Mouse (Mus musculus): ENCODE data around the gene Krt88. TPM values are rescaled to one million over a fixed set of nuclear protein-coding genes. Genes with fewer than 3 reads are reported as not detected.

Gene Krt88
- not detected in 2 replicates for polyA plus RNA-seq (2016; fragmentation: Nextera tagmentation; extraction: Ambion mirVana)

DNA sequence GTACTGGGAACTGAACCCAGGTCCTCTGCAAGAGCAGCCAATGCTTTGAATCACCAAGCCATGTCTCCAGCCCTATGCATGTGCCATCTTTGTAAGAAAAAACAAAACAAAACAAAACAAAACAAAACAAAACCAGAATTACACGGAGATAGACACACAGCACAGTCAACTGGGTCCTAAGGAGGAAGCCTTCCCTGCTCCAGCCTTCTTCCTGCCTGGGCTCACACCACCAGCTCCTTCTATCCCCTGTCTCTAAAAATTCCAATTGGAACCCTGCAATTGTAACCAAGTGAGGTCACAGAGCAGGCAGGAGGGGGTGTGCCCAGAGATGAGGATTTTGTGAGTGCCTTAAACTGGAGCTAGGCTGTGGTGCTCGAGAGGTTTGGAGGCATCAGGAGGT is at the start of gene Krt88:
Krt88 (plus strand) TSS at position 301 of the 400 bp plus-strand sequence.
- no peaks in the 10 kb centered on the region for H3K9me3 ChIP-seq (replicated peaks)
- no peak for DNase-seq (ENCODE audit: low spot score)
- H3K4me1 ChIP-seq, result no peaks in the 10 kb centered on the region
- no peak within 1 kb of the TSS for H3K27ac ChIP-seq (replicated peaks)
- H3K4me3 ChIP-seq, result no peak within 1 kb of the TSS
- no peaks in the 10 kb centered on the region for H3K36me3 ChIP-seq
- 74% methylated on average over 2 of the region's 2 CpGs for WGBS
- H3K27me3 ChIP-seq (ENCODE audit: low read depth, poor library complexity, severe bottlenecking), result no peaks in the 10 kb centered on the region

DNA sequence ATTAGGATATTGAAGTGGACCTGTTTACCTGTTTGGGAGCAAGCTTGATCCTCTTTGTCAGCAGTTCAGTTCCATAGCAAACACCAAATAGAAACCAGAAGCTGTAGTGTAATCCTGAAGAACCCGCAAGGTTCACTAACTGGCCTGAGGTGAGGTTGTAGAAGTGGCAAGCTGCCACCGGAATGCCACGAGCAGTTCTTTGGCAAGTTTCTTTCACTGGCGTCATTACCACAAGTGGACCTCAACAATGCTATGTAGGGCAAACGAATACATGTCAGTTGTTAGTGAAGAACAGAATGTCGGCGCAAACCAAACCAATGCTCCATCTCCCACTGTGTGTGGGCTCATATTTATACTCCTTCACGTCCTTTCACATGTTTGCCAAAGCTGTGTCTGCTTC is 49.3 kb upstream of the Krt88 start:
- 84% methylated on average over 8 of the region's 8 CpGs for WGBS
- Histone ChIP-seq H3K4me1 (peaks cover 4% of the 10 kb centered on the region; the same call in 1 of the 2 replicates), H3K27ac (replicated peaks) (no peak overlapping the region), H3K27me3 (ENCODE audit: low read depth, poor library complexity, severe bottlenecking) (no peaks in the 10 kb centered on the region), H3K4me3 (no peak overlapping the region), H3K36me3 (no peaks in the 10 kb centered on the region), H3K9me3 (replicated peaks) (no peaks in the 10 kb centered on the region)
- no peak for DNase-seq (ENCODE audit: low spot score)

DNA sequence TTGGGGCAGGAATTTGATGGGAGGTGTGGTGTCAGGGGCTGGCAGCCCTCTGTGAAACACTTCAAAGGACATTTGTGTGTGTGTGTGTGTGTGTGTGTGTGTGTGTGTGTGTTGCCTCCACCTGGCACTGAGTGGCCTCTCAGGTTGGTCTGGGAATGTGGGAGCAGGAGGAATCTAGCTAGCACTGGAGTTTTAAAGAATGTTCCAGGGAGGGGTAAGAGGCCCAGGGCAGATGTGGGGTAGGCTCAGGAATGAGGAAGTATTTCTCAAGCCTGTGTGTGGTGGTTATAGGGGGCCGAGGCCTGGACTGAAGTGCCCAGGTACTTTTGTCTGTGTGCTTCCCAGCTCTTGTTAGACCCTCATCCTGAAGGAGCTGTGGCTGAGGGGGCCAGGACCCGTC is 36.8 kb upstream of the Krt88 start, which contains the start of gene Krt7:
Krt7 (plus strand) TSS at position 269 of the 400 bp plus-strand sequence.
- no peaks in the 10 kb centered on the region for H3K9me3 ChIP-seq (replicated peaks)
- no peaks in the 10 kb centered on the region for H3K36me3 ChIP-seq
- H3K4me3 ChIP-seq, result no peak within 1 kb of the TSS
- H3K27me3 ChIP-seq (ENCODE audit: low read depth, poor library complexity, severe bottlenecking), result peaks cover 45% of the 10 kb centered on the region
- no peak for DNase-seq (ENCODE audit: low spot score)
- 48% methylated on average over 2 of the region's 2 CpGs for WGBS
- peaks cover 16% of the 10 kb centered on the region for H3K4me1 ChIP-seq
- H3K27ac ChIP-seq (replicated peaks), result no peak within 1 kb of the TSS

DNA sequence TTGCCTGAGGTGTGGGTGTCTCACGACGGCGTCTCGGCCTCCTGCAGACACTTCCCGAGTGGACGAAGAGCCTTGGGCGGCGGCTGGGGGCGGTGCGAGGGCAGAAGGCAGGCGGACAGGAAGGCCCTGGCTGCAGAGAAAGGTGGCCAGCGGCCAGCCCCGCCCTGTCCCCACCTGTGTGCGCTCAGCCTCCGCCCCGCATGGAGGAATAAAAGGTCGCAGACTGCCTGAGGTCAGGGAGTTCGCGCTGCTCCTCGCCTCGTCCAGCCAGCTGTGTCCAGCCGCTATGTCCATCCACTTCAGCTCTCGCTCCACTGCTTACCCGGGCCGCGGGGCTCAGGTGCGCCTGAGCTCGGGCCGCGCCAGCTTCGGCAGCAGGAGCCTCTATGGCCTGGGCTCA is 35.4 kb upstream of the Krt88 start:
- peaks cover 16% of the 10 kb centered on the region for H3K4me1 ChIP-seq
- no peaks in the 10 kb centered on the region for H3K9me3 ChIP-seq (replicated peaks)
- H3K4me3 ChIP-seq, result no peak overlapping the region

DNA sequence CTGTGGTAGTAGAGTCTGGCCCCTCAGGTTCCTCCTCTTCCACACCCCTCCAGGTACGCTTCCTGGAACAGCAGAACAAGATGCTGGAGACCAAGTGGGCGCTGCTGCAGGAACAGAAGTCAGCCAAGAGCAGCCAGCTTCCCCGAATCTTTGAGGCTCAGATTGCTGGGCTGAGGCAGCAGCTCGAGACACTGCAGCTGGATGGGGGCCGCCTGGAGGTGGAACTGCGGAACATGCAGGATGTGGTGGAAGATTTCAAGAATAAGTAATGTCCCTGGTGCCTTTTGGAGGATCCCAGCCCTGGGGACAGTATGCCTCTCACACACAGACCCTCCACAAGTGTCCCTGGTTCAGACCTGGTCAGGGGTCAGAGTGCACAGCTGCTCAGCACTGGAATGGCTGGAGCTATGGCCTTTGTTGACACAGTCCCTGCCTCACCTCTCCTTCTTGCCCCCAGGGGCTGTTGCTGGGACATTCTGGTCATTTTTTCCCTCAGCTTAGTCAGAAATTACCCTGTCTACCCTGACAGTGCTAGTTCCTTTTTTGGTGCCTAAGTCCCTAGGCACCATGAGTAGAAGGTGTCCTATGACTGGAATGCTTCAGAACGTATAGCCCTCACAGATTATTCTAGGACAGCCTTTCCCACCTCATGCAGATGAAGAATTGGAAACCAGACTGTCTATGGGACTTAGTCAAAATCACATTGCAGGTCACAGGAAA is 33.5 kb upstream of the Krt88 start:
- H3K4me3 ChIP-seq, result no peak overlapping the region
- 60% methylated on average over 7 of the region's 7 CpGs for WGBS
- H3K9me3 ChIP-seq (replicated peaks), result no peaks in the 10 kb centered on the region
- peaks cover 45% of the 10 kb centered on the region for H3K27me3 ChIP-seq (ENCODE audit: low read depth, poor library complexity, severe bottlenecking)
- H3K36me3 ChIP-seq, result no peaks in the 10 kb centered on the region
- peaks cover 16% of the 10 kb centered on the region for H3K4me1 ChIP-seq
- H3K27ac ChIP-seq (replicated peaks), result 0 out of 2 replicates have a peak overlapping the region, but pooled peaks have one; percentile 9
- DNase-seq (ENCODE audit: low spot score), result no peak

More for the DNA sequence above, 35.4 kb upstream of the Krt88 start:
- H3K27me3 ChIP-seq (ENCODE audit: low read depth, poor library complexity, severe bottlenecking), result peaks cover 45% of the 10 kb centered on the region
- WGBS, result 26% methylated on average over 31 of the region's 31 CpGs
- H3K36me3 ChIP-seq, result no peaks in the 10 kb centered on the region
- no peak for DNase-seq (ENCODE audit: low spot score)
- no peak overlapping the region for H3K27ac ChIP-seq (replicated peaks)

DNA sequence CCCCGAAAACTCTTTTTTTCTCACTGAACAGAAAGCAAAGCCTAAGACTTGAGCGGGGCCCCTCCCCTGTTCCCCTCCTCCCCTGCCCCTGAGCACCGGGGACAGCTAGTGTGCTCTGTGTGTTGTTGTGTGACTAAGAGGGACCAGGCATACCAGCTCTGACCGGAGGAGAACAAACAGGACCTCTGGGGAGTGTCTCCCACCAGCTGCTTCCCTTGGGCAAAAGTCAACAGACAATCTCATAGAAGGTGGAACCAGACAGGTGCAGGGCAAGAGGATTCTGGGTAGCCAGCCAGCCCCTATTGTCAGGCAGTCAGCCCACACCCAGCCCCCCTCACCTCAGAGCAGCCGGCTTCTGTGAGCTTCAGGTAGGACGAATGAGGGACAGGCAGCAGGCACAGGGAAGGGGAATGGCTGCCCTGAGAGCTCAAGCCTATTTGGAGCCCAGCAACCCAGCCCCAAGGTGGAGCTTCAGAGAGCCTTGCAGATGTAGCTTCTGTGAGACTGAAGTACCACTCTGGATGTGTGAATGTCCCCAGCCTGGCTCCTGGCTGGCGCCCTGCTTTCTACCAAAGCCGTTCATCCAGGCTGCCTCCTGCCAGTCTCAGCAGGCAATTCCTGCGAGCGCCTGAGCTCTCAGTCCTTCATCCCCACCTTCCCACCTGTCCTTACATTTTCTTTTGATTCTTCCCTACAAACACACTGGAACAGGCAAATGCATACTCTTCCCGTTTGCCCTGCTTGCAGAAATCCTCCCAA is 32.6 kb upstream of the Krt88 start:
- peaks cover 16% of the 10 kb centered on the region for H3K4me1 ChIP-seq
- WGBS, result 39% methylated on average over 11 of the region's 11 CpGs
- H3K4me3 ChIP-seq, result no peak overlapping the region
- no peaks in the 10 kb centered on the region for H3K9me3 ChIP-seq (replicated peaks)
- peaks cover 45% of the 10 kb centered on the region for H3K27me3 ChIP-seq (ENCODE audit: low read depth, poor library complexity, severe bottlenecking)
- no peak for DNase-seq (ENCODE audit: low spot score)
- no peaks in the 10 kb centered on the region for H3K36me3 ChIP-seq
- no peak overlapping the region for H3K27ac ChIP-seq (replicated peaks)

DNA sequence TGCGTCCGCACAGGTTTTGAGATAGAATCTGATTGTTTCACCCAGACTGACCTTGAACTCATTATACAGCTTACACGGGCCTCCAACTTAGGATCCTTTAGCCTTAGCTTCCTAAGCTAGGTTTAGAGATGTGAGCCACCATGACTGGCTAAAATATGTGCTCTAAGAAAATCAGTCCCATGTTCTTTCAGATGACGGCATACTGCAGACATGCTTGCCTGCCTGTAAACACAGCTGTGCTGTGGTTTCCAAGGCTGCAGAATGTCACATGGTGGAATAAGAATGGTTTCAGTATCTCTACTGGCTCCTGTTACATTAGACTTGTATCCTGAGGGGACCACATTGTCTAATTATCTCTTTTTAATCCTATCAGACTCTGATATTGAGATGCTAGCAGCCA is 28.6 kb upstream of the Krt88 start:
- Histone ChIP-seq H3K36me3 (no peaks in the 10 kb centered on the region), H3K27ac (replicated peaks) (no peak overlapping the region), H3K27me3 (ENCODE audit: low read depth, poor library complexity, severe bottlenecking) (peaks cover 12% of the 10 kb centered on the region), H3K4me1 (peaks cover 9% of the 10 kb centered on the region), H3K4me3 (no peak overlapping the region), H3K9me3 (replicated peaks) (no peaks in the 10 kb centered on the region)
- no peak for DNase-seq (ENCODE audit: low spot score)
- WGBS, result 83% methylated on average over 4 of the region's 4 CpGs

DNA sequence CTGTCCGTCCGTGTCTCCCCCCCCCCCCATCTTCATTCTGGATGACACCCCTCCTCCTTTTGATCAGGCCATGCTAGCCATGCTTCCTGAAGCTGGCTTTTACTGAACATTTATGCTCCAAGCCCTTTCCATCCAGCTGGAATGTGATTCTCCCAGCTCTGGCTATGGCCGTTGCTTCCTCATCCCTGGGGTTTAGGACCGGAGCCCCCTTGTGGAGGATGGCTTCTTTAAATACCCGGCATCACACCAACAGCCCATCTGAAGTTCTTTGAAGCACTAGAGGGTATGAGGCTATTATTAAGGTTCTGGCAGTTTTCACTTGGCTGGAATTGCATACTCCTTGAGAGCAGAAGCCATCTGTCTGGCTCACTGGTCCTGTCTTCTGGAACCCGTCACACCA is 26.6 kb upstream of the Krt88 start:
- no peaks in the 10 kb centered on the region for H3K27me3 ChIP-seq (ENCODE audit: low read depth, poor library complexity, severe bottlenecking)

DNA sequence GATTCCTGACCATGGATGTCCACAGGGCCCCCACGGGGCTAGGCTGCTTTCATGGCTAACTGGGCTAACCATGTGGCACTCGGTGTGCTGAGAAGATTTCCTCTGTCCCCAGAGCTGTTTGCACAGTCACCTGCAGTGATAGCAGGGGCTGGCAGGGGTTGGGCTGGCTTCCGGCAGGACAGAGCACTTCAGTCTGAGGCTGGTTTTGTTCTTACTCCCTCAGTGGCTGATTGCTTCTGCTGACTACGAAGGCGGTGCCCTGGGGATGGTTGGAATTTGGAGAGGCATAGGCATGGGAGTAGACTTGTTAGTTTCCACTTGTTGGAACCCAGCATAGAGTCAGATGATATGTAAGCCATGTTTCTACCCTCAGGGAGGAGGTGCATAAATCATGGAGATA is 22.6 kb upstream of the Krt88 start:
- no peak overlapping the region for H3K4me3 ChIP-seq
- no peak overlapping the region for H3K27ac ChIP-seq (replicated peaks)
- no peak for DNase-seq (ENCODE audit: low spot score)
- WGBS, result 30% methylated on average over 5 of the region's 5 CpGs
- H3K27me3 ChIP-seq (ENCODE audit: low read depth, poor library complexity, severe bottlenecking), result no peaks in the 10 kb centered on the region
- H3K36me3 ChIP-seq, result no peaks in the 10 kb centered on the region
- H3K4me1 ChIP-seq, result 0 out of 2 replicates have a peak, but pooled peaks cover 5% of the 10 kb centered on the region
- no peaks in the 10 kb centered on the region for H3K9me3 ChIP-seq (replicated peaks)

More for the DNA sequence above, 26.6 kb upstream of the Krt88 start:
- WGBS, result 63% methylated on average over 6 of the region's 6 CpGs
- Histone ChIP-seq H3K4me3 (no peak overlapping the region), H3K4me1 (0 out of 2 replicates have a peak, but pooled peaks cover 5% of the 10 kb centered on the region), H3K9me3 (replicated peaks) (no peaks in the 10 kb centered on the region), H3K27ac (replicated peaks) (no peak overlapping the region), H3K36me3 (no peaks in the 10 kb centered on the region)
- no peak for DNase-seq (ENCODE audit: low spot score)

DNA sequence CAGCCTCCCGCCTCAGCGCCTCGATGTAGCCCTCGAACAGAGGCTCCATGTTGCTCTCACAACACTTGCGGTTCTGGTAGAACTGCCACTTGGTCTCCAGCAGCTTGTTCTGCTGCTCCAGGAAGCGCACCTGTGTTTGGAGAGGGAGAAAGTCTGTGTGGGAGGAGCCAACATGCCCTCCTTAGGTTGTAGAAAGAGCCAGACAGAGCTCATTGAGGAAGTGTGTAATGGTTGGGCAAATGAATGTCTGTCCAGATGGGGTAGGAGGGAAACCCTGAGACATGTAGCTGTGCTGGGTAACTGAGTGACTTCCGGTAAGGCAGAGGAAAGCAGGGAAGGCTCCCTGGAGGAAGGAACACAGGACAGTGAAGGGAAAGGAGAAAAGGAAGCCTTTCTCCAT is 10.9 kb upstream of the Krt88 start:
- H3K36me3 ChIP-seq, result no peaks in the 10 kb centered on the region
- WGBS, result 90% methylated on average over 7 of the region's 7 CpGs
- no peak overlapping the region for H3K27ac ChIP-seq (replicated peaks)
- no peak overlapping the region for H3K4me3 ChIP-seq
- peaks cover 9% of the 10 kb centered on the region for H3K4me1 ChIP-seq
- DNase-seq (ENCODE audit: low spot score), result no peak
- H3K27me3 ChIP-seq (ENCODE audit: low read depth, poor library complexity, severe bottlenecking), result peaks cover 56% of the 10 kb centered on the region
- H3K9me3 ChIP-seq (replicated peaks), result no peaks in the 10 kb centered on the region

DNA sequence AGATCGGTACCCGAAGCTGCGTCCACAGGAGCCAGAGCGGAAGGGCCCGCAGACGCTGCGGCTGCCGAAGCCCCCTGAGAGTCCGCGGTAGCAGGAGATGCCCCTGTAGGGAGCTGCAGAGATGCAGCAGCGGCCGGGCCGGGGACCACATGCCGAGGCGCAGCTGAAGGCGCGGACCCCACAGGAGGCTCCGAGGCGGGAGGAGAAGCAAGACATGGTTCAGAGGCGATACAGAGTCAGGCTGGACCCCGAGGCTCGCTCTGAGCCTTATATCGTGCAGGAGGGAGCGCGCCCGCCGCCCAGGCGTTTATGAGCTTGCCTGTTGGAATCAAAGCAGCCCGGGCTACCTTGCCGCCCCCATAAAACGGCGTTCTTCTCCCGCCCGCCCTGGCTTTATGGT is 9.0 kb upstream of the Krt88 start, which contains the start of gene Krt87:
Krt87 (minus strand) TSS at position 250 of the 400 bp plus-strand sequence.
- peak; percentile 39 for DNase-seq (ENCODE audit: low spot score)
- H3K36me3 ChIP-seq, result no peaks in the 10 kb centered on the region
- H3K27me3 ChIP-seq (ENCODE audit: low read depth, poor library complexity, severe bottlenecking), result peaks cover 56% of the 10 kb centered on the region
- peak within 1 kb of the TSS; percentile 51 for H3K4me3 ChIP-seq
- peak within 1 kb of the TSS; percentile 52; the same call in 1 of the 2 replicates for H3K27ac ChIP-seq (replicated peaks)
- WGBS, result 3% methylated on average over 34 of the region's 34 CpGs
- no peaks in the 10 kb centered on the region for H3K9me3 ChIP-seq (replicated peaks)
- peaks cover 9% of the 10 kb centered on the region for H3K4me1 ChIP-seq

DNA sequence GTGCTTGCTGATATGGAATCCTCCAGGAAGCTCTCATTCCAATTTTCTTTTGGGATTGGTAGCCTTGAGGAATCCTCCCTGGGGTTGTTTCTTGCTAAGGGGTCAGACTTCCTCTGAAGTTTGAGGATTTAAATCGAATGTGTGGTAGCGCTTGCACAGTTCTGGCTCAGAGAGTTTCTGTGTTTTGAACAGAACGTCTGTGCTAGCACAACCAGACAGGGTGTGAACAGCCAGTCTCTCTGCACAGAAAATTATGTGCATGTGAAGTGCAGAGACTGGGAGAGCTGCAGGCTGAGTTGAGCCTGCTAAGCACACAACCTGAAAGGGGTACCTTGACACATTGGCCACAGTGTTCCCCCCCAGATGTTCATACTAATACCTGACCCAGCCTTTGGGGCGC is 6.7 kb upstream of the Krt88 start:
- Histone ChIP-seq H3K4me1 (peaks cover 9% of the 10 kb centered on the region), H3K27me3 (ENCODE audit: low read depth, poor library complexity, severe bottlenecking) (peaks cover 56% of the 10 kb centered on the region), H3K27ac (replicated peaks) (no peak overlapping the region), H3K4me3 (no peak overlapping the region), H3K9me3 (replicated peaks) (no peaks in the 10 kb centered on the region), H3K36me3 (no peaks in the 10 kb centered on the region)
- WGBS, result 84% methylated on average over 4 of the region's 4 CpGs
- DNase-seq (ENCODE audit: low spot score), result no peak

DNA sequence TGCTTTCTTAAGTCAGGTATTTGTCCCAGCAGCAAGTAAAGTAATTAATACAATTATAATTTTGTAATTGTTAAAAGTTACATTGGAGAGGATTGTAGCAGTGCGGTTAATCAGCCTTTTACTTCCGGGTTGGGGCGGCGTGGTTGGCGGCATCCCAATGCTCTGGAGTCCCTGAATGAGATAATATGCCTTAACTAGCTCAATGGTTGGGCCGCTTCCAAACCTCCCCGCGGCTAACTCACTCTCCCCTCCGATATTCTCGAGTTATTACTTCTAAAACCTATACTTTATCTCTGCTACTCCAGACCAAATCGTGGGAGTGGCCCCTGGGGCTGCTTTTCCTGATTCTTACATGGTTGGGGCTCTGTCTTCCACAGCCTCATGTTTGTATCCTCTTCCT is 972 bp upstream of the Krt88 start:
- Histone ChIP-seq H3K36me3 (no peaks in the 10 kb centered on the region), H3K4me3 (no peak overlapping the region), H3K4me1 (no peaks in the 10 kb centered on the region), H3K9me3 (replicated peaks) (no peaks in the 10 kb centered on the region), H3K27me3 (ENCODE audit: low read depth, poor library complexity, severe bottlenecking) (no peaks in the 10 kb centered on the region), H3K27ac (replicated peaks) (no peak overlapping the region)
- WGBS, result 81% methylated on average over 11 of the region's 11 CpGs
- no peak for DNase-seq (ENCODE audit: low spot score)

Data from midbrain, embryonic 10.5 days (tissue).